Mouse (Mus musculus) small intestine, adult 2 months (tissue): Measurements from ENCODE around the gene Ssh1.

Experiments
- CTCF ChIP-seq: fragments of 200-500 bp; IDR thresholded peaks from 2 replicates; pipeline ENCODE4 v1.5.1; 2012; ENCODE audit warnings: low read depth, mild to moderate bottlenecking, control low read depth, inconsistent platforms, low read length, moderate library complexity, mixed read lengths; ENCODE audit not compliant: insufficient replicate concordance, insufficient read length; ENCODE audit errors: extremely low read depth
- POLR2A ChIP-seq: fragments of 200-500 bp; IDR thresholded peaks from 2 replicates; pipeline ENCODE4 v1.6.1; 2012; ENCODE audit warnings: low read depth, mild to moderate bottlenecking, control low read depth, inconsistent platforms, low read length, moderate library complexity

DNA sequence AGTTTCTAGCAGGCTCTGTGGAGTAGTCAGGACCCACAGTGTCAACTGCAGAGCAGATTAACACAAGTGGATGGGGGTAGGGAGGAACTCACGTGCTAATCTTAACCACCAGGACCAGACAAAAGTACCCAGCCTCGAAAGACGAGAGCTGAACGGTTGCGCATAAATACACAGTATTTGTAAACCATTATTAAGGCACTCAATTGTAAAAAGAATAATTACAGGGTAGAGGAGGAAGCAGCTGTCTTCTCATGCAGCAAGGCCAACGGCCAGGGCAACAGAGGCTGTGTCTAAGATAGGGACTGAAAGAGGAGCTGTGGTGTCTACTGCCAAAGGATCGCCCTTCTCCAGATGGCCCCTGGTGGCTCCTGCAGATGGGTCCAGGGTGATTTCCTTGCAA is 56.0 kb downstream of the Ssh1 start:
- TF ChIP-seq POLR2A (no peak), CTCF (no peak)
